Mouse (Mus musculus) embryonic facial prominence, embryonic 13.5 days (tissue): ENCODE results near the gene Hibadh. TPM values are rescaled to one million over a fixed set of nuclear protein-coding genes. Genes with fewer than 3 reads are reported as not detected.
"Not testable (repeated sequence)": the region's sequence is repeated elsewhere in the genome, so short reads cannot be mapped to it uniquely, and the experiment has no call there.

ENCODE experiments used
- ATAC-seq: fragments of 200-750 bp; cut with Nextera tagmentation; 2 replicates; pipeline ENCODE4 v1.8.0; 2017; ENCODE audit warnings: low read depth; ENCODE audit not compliant: insufficient number of reproducible peaks, insufficient read depth, low FRiP score, low TSS enrichment
- H3K27ac ChIP-seq: fragments of 300-500 bp; sonication (generic); 2 replicates; pipeline ENCODE4 v1.5.1; 2015; ENCODE audit warnings: moderate library complexity, mild to moderate bottlenecking, inconsistent platforms
- H3K27me3 ChIP-seq: fragments of 300-500 bp; sonication (generic); 2 replicates; pipeline ENCODE4 v1.6.1; 2015; ENCODE audit warnings: mild to moderate bottlenecking, inconsistent platforms
- H3K36me3 ChIP-seq: fragments of 300-500 bp; sonication (generic); 2 replicates; pipeline ENCODE4 v1.6.1; 2015; ENCODE audit warnings: mild to moderate bottlenecking, inconsistent platforms
- H3K4me1 ChIP-seq: fragments of 300-500 bp; sonication (generic); 2 replicates; pipeline ENCODE4 v1.6.1; 2015; ENCODE audit warnings: inconsistent platforms
- H3K4me2 ChIP-seq: fragments of 300-500 bp; sonication (generic); 2 replicates; pipeline ENCODE4 v1.6.1; 2015; ENCODE audit warnings: moderate library complexity, mild to moderate bottlenecking, inconsistent platforms
- H3K4me3 ChIP-seq: fragments of 300-500 bp; sonication (generic); 2 replicates; pipeline ENCODE4 v1.5.1; 2015; ENCODE audit warnings: mild to moderate bottlenecking, inconsistent platforms
- H3K9ac ChIP-seq: fragments of 300-500 bp; sonication (generic); 2 replicates; pipeline ENCODE4 v1.6.1; 2015; ENCODE audit warnings: mild to moderate bottlenecking, inconsistent platforms
- H3K9me3 ChIP-seq: fragments of 300-500 bp; sonication (generic); 2 replicates; pipeline ENCODE4 v1.6.1; 2016; ENCODE audit warnings: inconsistent platforms
- WGBS: fragments of 180-500 bp; shearing (Covaris S2); methylation state at CpG from one replicate; pipeline ENCODE4 v1.1.7; 2015; ENCODE audit warnings: mixed read lengths; 5-methylcytosine and 5-hydroxymethylcytosine counted together
- polyA plus RNA-seq: library from polyadenylated mRNA; unstranded; fragments of >200 nt; fragmentation: Nextera tagmentation; extraction: Ambion mirVana; gene quantifications from 2 replicates; pipeline ENCODE4 v1.2.1, GENCODE M21; 2015

Gene Hibadh
- polyA plus RNA-seq, 1 experiment from 2014 or later = 80.4 TPM

- H3K9me3 ChIP-seq = no peaks in the 10 kb centered on the region
- H3K4me1 ChIP-seq = no peaks in the 10 kb centered on the region
- no peak overlapping the region for H3K9ac ChIP-seq
- 75% methylated on average over 8 of the region's 8 CpGs for WGBS
- H3K4me3 ChIP-seq = no peak overlapping the region
- no peak overlapping the region for H3K4me2 ChIP-seq
- no peak overlapping the region for H3K27ac ChIP-seq
- ATAC-seq = no peak
- no peaks in the 10 kb centered on the region for H3K27me3 ChIP-seq
- no peaks in the 10 kb centered on the region for H3K36me3 ChIP-seq
Measured at GRCm38 (mm10) chr6:52671791-52672190, 31.6 kb upstream of the Hibadh start.

GRCm38 (mm10) chr6:52669878-52670277, 29.7 kb upstream of the Hibadh start:
- H3K4me1 ChIP-seq, H3K4me2 ChIP-seq, H3K4me3 ChIP-seq, ATAC-seq, H3K9ac ChIP-seq, H3K27ac ChIP-seq, H3K9me3 ChIP-seq, H3K27me3 ChIP-seq, H3K36me3 ChIP-seq: not testable (repeated sequence)
- 38% methylated on average over 2 of the region's 2 CpGs for WGBS

GRCm38 (mm10) chr6:52667641-52668040, 27.5 kb upstream of the Hibadh start:
- H3K4me1 ChIP-seq = peaks cover 7% of the 10 kb centered on the region

GRCm38 (mm10) chr6:52663021-52663420, 22.8 kb upstream of the Hibadh start:
- H3K9ac ChIP-seq = no peak overlapping the region
- H3K4me3 ChIP-seq = no peak overlapping the region
- no peak for ATAC-seq
- H3K36me3 ChIP-seq = no peaks in the 10 kb centered on the region
- WGBS = 42% methylated on average over 5 of the region's 5 CpGs
- no peak overlapping the region for H3K4me2 ChIP-seq
- H3K27me3 ChIP-seq = no peaks in the 10 kb centered on the region
- peak overlapping the region; percentile 55 for H3K27ac ChIP-seq
- no peaks in the 10 kb centered on the region for H3K9me3 ChIP-seq
- H3K4me1 ChIP-seq = peaks cover 7% of the 10 kb centered on the region

More at GRCm38 (mm10) chr6:52667641-52668040, 27.5 kb upstream of the Hibadh start:
- Histone ChIP-seq H3K27me3 (no peaks in the 10 kb centered on the region), H3K4me3 (no peak overlapping the region), H3K4me2 (no peak overlapping the region), H3K9ac (no peak overlapping the region), H3K36me3 (no peaks in the 10 kb centered on the region), H3K27ac (no peak overlapping the region), H3K9me3 (no peaks in the 10 kb centered on the region)
- WGBS = 55% methylated on average over 3 of the region's 3 CpGs
- no peak for ATAC-seq

GRCm38 (mm10) chr6:52655266-52655665, 15.1 kb upstream of the Hibadh start:
- Histone ChIP-seq H3K9me3 (peaks cover 3% of the 10 kb centered on the region; the same call in 1 of the 2 replicates), H3K9ac (no peak overlapping the region), H3K4me2 (no peak overlapping the region), H3K4me3 (no peak overlapping the region), H3K27ac (no peak overlapping the region), H3K27me3 (no peaks in the 10 kb centered on the region), H3K36me3 (no peaks in the 10 kb centered on the region), H3K4me1 (no peaks in the 10 kb centered on the region)
- 88% methylated on average over 4 of the region's 4 CpGs for WGBS
- ATAC-seq = no peak

GRCm38 (mm10) chr6:52648806-52649205, 8.6 kb upstream of the Hibadh start:
- Histone ChIP-seq H3K27me3 (no peaks in the 10 kb centered on the region), H3K27ac (no peak overlapping the region), H3K4me1 (no peaks in the 10 kb centered on the region), H3K4me2 (no peak overlapping the region), H3K9me3 (no peaks in the 10 kb centered on the region), H3K4me3 (no peak overlapping the region), H3K36me3 (no peaks in the 10 kb centered on the region), H3K9ac (no peak overlapping the region)
- 58% methylated on average over 11 of the region's 11 CpGs for WGBS
- no peak for ATAC-seq

GRCm38 (mm10) chr6:52648031-52648430, 7.8 kb upstream of the Hibadh start:
- H3K9ac ChIP-seq = no peak overlapping the region
- no peaks in the 10 kb centered on the region for H3K36me3 ChIP-seq
- H3K4me3 ChIP-seq = no peak overlapping the region
- no peak overlapping the region for H3K4me2 ChIP-seq
- H3K4me1 ChIP-seq = no peaks in the 10 kb centered on the region
- no peaks in the 10 kb centered on the region for H3K9me3 ChIP-seq
- no peak for ATAC-seq
- 88% methylated on average over 6 of the region's 6 CpGs for WGBS
- no peaks in the 10 kb centered on the region for H3K27me3 ChIP-seq
- H3K27ac ChIP-seq = no peak overlapping the region

GRCm38 (mm10) chr6:52645926-52646325, 5.7 kb upstream of the Hibadh start:
- Histone ChIP-seq H3K4me1 (no peaks in the 10 kb centered on the region), H3K9me3 (no peaks in the 10 kb centered on the region), H3K4me2 (no peak overlapping the region), H3K4me3 (no peak overlapping the region), H3K27ac (no peak overlapping the region), H3K36me3 (no peaks in the 10 kb centered on the region), H3K9ac (no peak overlapping the region), H3K27me3 (no peaks in the 10 kb centered on the region)
- WGBS = 39% methylated on average over 5 of the region's 5 CpGs
- no peak for ATAC-seq

GRCm38 (mm10) chr6:52642152-52642551, 2.0 kb upstream of the Hibadh start:
- WGBS = 48% methylated on average over 7 of the region's 7 CpGs
- Histone ChIP-seq H3K9me3 (no peaks in the 10 kb centered on the region), H3K4me1 (peaks cover 13% of the 10 kb centered on the region), H3K36me3 (no peaks in the 10 kb centered on the region), H3K27ac (no peak overlapping the region), H3K27me3 (no peaks in the 10 kb centered on the region), H3K4me3 (no peak overlapping the region), H3K9ac (no peak overlapping the region), H3K4me2 (no peak overlapping the region)
- no peak for ATAC-seq

- Histone ChIP-seq H3K36me3 (no peaks in the 10 kb centered on the region), H3K4me1 (peaks cover 13% of the 10 kb centered on the region), H3K4me3 (no peak overlapping the region), H3K27ac (no peak overlapping the region), H3K4me2 (no peak overlapping the region), H3K27me3 (no peaks in the 10 kb centered on the region), H3K9ac (no peak overlapping the region), H3K9me3 (no peaks in the 10 kb centered on the region)
- WGBS = 68% methylated on average over 3 of the region's 3 CpGs
- no peak for ATAC-seq
Measured at GRCm38 (mm10) chr6:52641076-52641475, 887 bp upstream of the Hibadh start.

- no peaks in the 10 kb centered on the region for H3K36me3 ChIP-seq
- peak; percentile 44 for ATAC-seq
- peak overlapping the region; percentile 86 for H3K4me3 ChIP-seq
- 2% methylated on average over 28 of the region's 28 CpGs for WGBS
- H3K9me3 ChIP-seq = no peaks in the 10 kb centered on the region
- peak overlapping the region; percentile 89 for H3K9ac ChIP-seq
- H3K27me3 ChIP-seq = no peaks in the 10 kb centered on the region
- peak overlapping the region; percentile 73 for H3K27ac ChIP-seq
- peaks cover 13% of the 10 kb centered on the region for H3K4me1 ChIP-seq
- peak overlapping the region; percentile 76 for H3K4me2 ChIP-seq
Measured at GRCm38 (mm10) chr6:52639546-52640223, 504 bp downstream of the Hibadh start.

- Histone ChIP-seq H3K4me3 (peak overlapping the region; percentile 86; the same call in 1 of the 2 replicates), H3K9ac (no peak overlapping the region), H3K36me3 (no peaks in the 10 kb centered on the region), H3K27me3 (no peaks in the 10 kb centered on the region), H3K4me2 (peak overlapping the region; percentile 76), H3K9me3 (no peaks in the 10 kb centered on the region), H3K4me1 (peaks cover 13% of the 10 kb centered on the region), H3K27ac (no peak overlapping the region)
- WGBS = 75% methylated on average over 1 of the region's 1 CpGs
- ATAC-seq = no peak
Measured at GRCm38 (mm10) chr6:52638471-52639185, 1.6 kb downstream of the Hibadh start.
